In the genomic region with DNA sequence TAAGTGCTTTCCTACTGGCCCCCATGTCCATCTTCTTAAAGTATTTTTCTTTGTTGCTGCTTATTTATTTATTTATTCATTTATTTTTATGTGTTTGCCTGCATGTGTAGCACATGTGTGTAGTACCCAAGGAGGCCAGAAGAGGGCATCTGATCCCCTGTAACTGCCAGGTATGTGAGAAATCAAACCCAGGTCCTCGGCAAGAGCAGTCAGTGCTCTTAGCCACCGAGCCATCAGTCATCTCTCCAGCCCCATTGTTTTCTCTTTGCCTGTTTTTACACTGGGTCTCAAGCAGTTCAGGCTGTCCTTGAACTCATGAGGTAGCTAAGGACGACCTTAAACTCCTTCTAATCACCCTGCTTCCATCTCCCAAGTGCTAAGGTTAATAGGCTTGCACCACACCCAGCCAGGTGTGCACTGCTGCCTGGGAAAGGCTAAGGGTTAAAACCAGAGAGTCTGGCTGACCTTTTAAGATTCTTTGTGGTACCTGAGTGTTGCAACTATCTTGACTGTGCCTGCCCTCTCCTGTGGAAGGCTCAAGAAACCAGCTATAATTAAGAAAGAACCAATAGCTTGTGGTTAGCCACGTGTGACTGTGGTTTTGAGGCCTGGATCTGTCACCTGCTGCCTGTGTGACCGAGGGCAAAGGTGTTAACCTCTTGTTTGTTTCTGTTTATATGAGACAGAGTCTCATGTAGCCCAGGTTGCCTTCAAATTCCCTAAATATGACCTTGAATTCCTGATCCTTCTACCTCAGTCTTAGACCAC, we compare ENCODE assay signal across 8 mouse cellular contexts. TPM values are rescaled to one million over a fixed set of nuclear protein-coding genes. Genes with fewer than 3 reads are reported as not detected.
DNase-seq lines count a peak whose midpoint lies in the region; ATAC-seq and TF ChIP-seq lines count a peak whose summit lies in the region.

No protein-coding gene starts in this region.

- no peak for TF ChIP-seq POLR2A in kidney, adult 2 months (IDR thresholded peaks at IDR 0.05; ENCODE audit: low read depth, low read length)
- TF ChIP-seq POLR2A in CH12.LX (IDR thresholded peaks at IDR 0.05; ENCODE audit: low read depth, low read length): no peak

- no peaks in the 10 kb centered on the region for H3K79me2 ChIP-seq in CH12.LX (replicated peaks; ENCODE audit: control insufficient read depth, extremely low read depth, insufficient read depth, poor library complexity, severe bottlenecking)

- H3K27ac ChIP-seq in kidney, adult 2 months (ENCODE audit: insufficient read depth, low read depth, low read length): no peak overlapping the region
- no peak overlapping the region for H3K27ac ChIP-seq in CH12.LX (ENCODE audit: insufficient read depth, low read depth)

- no peaks in the 10 kb centered on the region for H3K4me1 ChIP-seq in kidney, adult 2 months (ENCODE audit: control insufficient read depth, insufficient read depth, low read length)
- H3K4me1 ChIP-seq in CH12.LX (ENCODE audit: control insufficient read depth in 1 of 2, insufficient read depth in 2 of 2): peaks cover 16 to 26% of the 10 kb centered on the region in 2 experiments

- 71% methylated on average over 5 of the region's 5 CpGs for WGBS in kidney, adult 2 months

- no peaks in the 10 kb centered on the region for H3K36me3 ChIP-seq in kidney, adult 2 months (ENCODE audit: control insufficient read depth, insufficient read depth, low read length)
- no peaks in the 10 kb centered on the region for H3K36me3 ChIP-seq in CH12.LX (replicated peaks in 1 of 2; ENCODE audit: control insufficient read depth in 1 of 2, insufficient read depth in 1 of 2, low read length in 1 of 2)

- intact Hi-C loops in left cerebral cortex, postnatal 10 days (cut with DNase I): no loop called here
- intact Hi-C loops in gastrocnemius, postnatal 14 days (cut with DNase I; ENCODE audit: low total_unique reads): no loop called here

- in situ Hi-C loops in CH12.LX (cut with MboI; ENCODE audit: low pct_ligation_motif_present, low pct_unique_long_range_greater_than_20kb, low sequenced_read_pairs): no loop called here

- TF ChIP-seq RAD21 in CH12.LX (IDR thresholded peaks at IDR 0.05; ENCODE audit: low read depth, low read length): peak; percentile 6

- no peak overlapping the region for H3K4me3 ChIP-seq in kidney, adult 2 months (ENCODE audit: insufficient read depth, low read depth, low read length)
- H3K4me3 ChIP-seq in CH12.LX (replicated peaks in 1 of 3; ENCODE audit: low read depth in 2 of 3, low read length in 2 of 3, poor library complexity in 1 of 3): no peak overlapping the region

- no peaks in the 10 kb centered on the region for H3K27me3 ChIP-seq in kidney, adult 2 months (replicated peaks; ENCODE audit: control insufficient read depth, insufficient read depth, low read length)
- no peaks in the 10 kb centered on the region for H3K27me3 ChIP-seq in CH12.LX (replicated peaks)

- TF ChIP-seq EP300 in CH12.LX (IDR thresholded peaks at IDR 0.05; ENCODE audit: low read length): 0 out of 2 replicates have a peak, but pooled peaks have one; percentile 3

- peak; percentile 32 for TF ChIP-seq CTCF in kidney, adult 2 months (conservative IDR thresholded peaks at IDR 0.05; ENCODE audit: insufficient read depth, insufficient read length, low read depth, low read length)
- TF ChIP-seq CTCF in CH12.LX (conservative IDR thresholded peaks at IDR 0.05 in 1 of 2, IDR thresholded peaks at IDR 0.05 in 1 of 2; ENCODE audit: low read depth in 2 of 2, low read length in 2 of 2): peak; percentile 14 to 48; a peak in 2 of 4 replicates

- dilution Hi-C loops in CH12.LX (cut with MboI; ENCODE audit: extremely low pct_ligation_motif_present, extremely low pct_unique_long_range_greater_than_20kb, low sequenced_read_pairs): no loop called here

- ATAC-seq in megakaryocyte, adult 5-6 weeks (ENCODE audit: poor library complexity, severe bottlenecking): peak; percentile 84

- H3K9ac ChIP-seq in CH12.LX (ENCODE audit: insufficient read depth, low read depth): no peak overlapping the region

- no peak for DNase-seq in kidney, adult 2 months
- no peak for DNase-seq in kidney, postnatal 14 days
- no peak for DNase-seq in CH12.LX (ENCODE audit: extremely low read depth)
- DNase-seq in WW6 (ENCODE audit: low read depth, low spot score): peak; percentile 79
- no peak for DNase-seq in left cerebral cortex, postnatal 10 days (ENCODE audit: extremely low spot score in 1 of 2, low spot score in 2 of 2)
- DNase-seq in gastrocnemius, postnatal 14 days: no peak
- DNase-seq in gastrocnemius, postnatal 25 days: no peak

- no peaks in the 10 kb centered on the region for H3K9me3 ChIP-seq in CH12.LX (replicated peaks; ENCODE audit: low read length)

- H3K4me2 ChIP-seq in CH12.LX (ENCODE audit: insufficient read depth, low read depth, poor library complexity, severe bottlenecking): no peak overlapping the region

TF ChIP-seq in CH12.LX, 34 proteins besides CTCF, POLR2A, EP300 and RAD21:
- TF ChIP-seq JUND (conservative IDR thresholded peaks at IDR 0.05; ENCODE audit: low read depth, low read length) (no peak), ZNF384 (IDR thresholded peaks at IDR 0.05; ENCODE audit: low read depth, low read length) (no peak), TCF12 (IDR thresholded peaks at IDR 0.05; ENCODE audit: low read depth, low read length) (peak; percentile 26; the same call in 1 of the 2 replicates), HCFC1 (IDR thresholded peaks at IDR 0.05; ENCODE audit: low read depth, low read length) (no peak), POLR2AphosphoS2 (IDR thresholded peaks at IDR 0.05; ENCODE audit: low read depth, low read length) (no peak), MYC (IDR thresholded peaks at IDR 0.05; ENCODE audit: low read depth, low read length) (peak; percentile 75), ETS1 (conservative IDR thresholded peaks at IDR 0.05; ENCODE audit: low read depth, low read length) (no peak), IRF4 (IDR thresholded peaks at IDR 0.05; ENCODE audit: low read depth, low read length) (0 out of 2 replicates have a peak, but pooled peaks have one; percentile 6), ZC3H11A (IDR thresholded peaks at IDR 0.05; ENCODE audit: low read depth, low read length) (no peak), MEF2A (IDR thresholded peaks at IDR 0.05; ENCODE audit: borderline replicate concordance, low read depth, low read length) (no peak), ZMIZ1 (IDR thresholded peaks at IDR 0.05; ENCODE audit: low read depth, low read length) (no peak), SMC3 (IDR thresholded peaks at IDR 0.05; ENCODE audit: low read depth, low read length) (peak; percentile 11; the same call in 1 of the 2 replicates), ELF1 (IDR thresholded peaks at IDR 0.05; ENCODE audit: low read depth, low read length) (no peak), TBP (conservative IDR thresholded peaks at IDR 0.05; ENCODE audit: low read depth, low read length) (no peak), PAX5 (IDR thresholded peaks at IDR 0.05; ENCODE audit: low read length) (no peak), CHD1 (IDR thresholded peaks at IDR 0.05; ENCODE audit: low read depth, low read length) (no peak), USF1 (IDR thresholded peaks at IDR 0.05; ENCODE audit: low read depth, low read length) (no peak), MXI1 (IDR thresholded peaks at IDR 0.05; ENCODE audit: low read depth, low read length) (no peak), BHLHE40 (IDR thresholded peaks at IDR 0.05; ENCODE audit: low read depth, low read length) (peak; percentile 95), MAFK (IDR thresholded peaks at IDR 0.05; ENCODE audit: insufficient replicate concordance, low read length) (no peak), E2F4 (IDR thresholded peaks at IDR 0.05; ENCODE audit: insufficient replicate concordance, low read depth, low read length) (no peak), MAX (IDR thresholded peaks at IDR 0.05; ENCODE audit: low read length) (peak; percentile 78), GABPA (IDR thresholded peaks at IDR 0.05; ENCODE audit: insufficient replicate concordance, low read depth, low read length) (no peak), SIN3A (IDR thresholded peaks at IDR 0.05; ENCODE audit: low read length) (no peak)

RNA-seq across cellular contexts. Expression of a gene that starts 16.7 kb away (rescaled TPM):
- polyA plus RNA-seq in kidney, adult 2 months (2012; rRNA removed): 103 and 106 TPM in 2 replicates
- total RNA-seq in CH12.LX (2012; rRNA removed) (59.8 and 61.7 TPM in 2 replicates), CH12.LX (2014; rRNA removed) (76.8 and 79.2 TPM in 2 replicates)
- 53.5 and 63.2 TPM in 2 replicates for polyA plus RNA-seq in CH12.LX (2012; ENCODE audit: insufficient read length, low read depth)
- 140 and 149 TPM in 2 replicates for total RNA-seq in megakaryocyte, adult 5-6 weeks (2015)
- 84.8 and 108 TPM in 2 replicates for total RNA-seq in megakaryocyte, adult 5-6 weeks (2017)
- total RNA-seq in left cerebral cortex, postnatal 10 days (2021): 100 to 1,000 TPM; 121 to 132 TPM
- total RNA-seq in gastrocnemius, postnatal 14 days (2021): 10 to 100 TPM; 88.8 to 92.8 TPM
- 100 to 1,000 TPM; 105 to 129 TPM for total RNA-seq in gastrocnemius, postnatal 25 days (2021)
